Mouse (Mus musculus): ENCODE measurements around the gene Unc5c. TPM values are rescaled to one million over a fixed set of nuclear protein-coding genes. Genes with fewer than 3 reads are reported as not detected.

Gene Unc5c
- 7.0 and 11.2 TPM in 2 replicates for polyA plus RNA-seq (2014; fragmentation: Nextera tagmentation; extraction: Ambion mirVana)

DNA sequence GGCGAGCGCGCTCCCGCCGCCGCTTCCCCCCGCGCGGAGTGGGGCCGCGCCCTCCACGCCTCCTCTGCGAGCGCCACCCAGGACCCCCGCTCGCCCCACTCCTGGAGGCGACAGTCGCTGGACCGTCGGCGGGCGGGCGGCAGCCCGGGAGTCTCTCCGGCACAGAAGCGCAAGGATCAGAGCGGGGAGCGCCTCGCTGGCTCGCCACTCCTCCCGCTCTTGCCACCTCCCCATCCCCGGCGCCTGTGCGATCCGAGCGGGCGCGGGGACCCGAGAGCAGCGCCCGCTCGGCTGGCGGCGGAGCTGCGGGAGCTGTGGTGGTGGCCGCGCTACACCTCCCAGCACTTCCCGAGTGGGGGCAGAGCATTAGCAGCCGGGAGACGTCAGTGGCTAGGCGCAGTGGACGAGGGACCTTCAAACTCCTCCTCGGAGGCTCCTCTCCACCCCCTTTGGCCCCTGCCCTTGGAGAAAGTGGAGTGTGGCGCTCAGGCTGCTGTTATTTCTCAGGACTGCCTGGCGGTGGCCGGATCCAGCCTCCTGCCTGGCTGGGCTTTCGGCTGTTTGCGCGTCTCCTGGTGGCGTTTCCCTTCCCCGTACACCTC, at the start of gene Unc5c:
Unc5c (plus strand) TSS at position 113 of the 602 bp plus-strand sequence.
- ATAC-seq (replicated peaks; ENCODE audit: insufficient number of reproducible peaks, low FRiP score, low TSS enrichment): peak; percentile 79
- Histone ChIP-seq H3K4me1 (ENCODE audit: control insufficient read depth, insufficient read depth, low read length) (peaks cover 11% of the 10 kb centered on the region), H3K9ac (ENCODE audit: low read depth, low read length) (peak within 1 kb of the TSS; percentile 75), H3K4me3 (ENCODE audit: low read depth, low read length) (peak within 1 kb of the TSS; percentile 75), H3K27ac (ENCODE audit: low read depth, low read length) (peak within 1 kb of the TSS; percentile 82), H3K36me3 (ENCODE audit: control insufficient read depth, insufficient read depth, low read length) (no peaks in the 10 kb centered on the region), H3K9me3 (replicated peaks; ENCODE audit: control insufficient read depth, low read length) (no peaks in the 10 kb centered on the region), H3K4me2 (peak within 1 kb of the TSS; percentile 97), H3K27me3 (ENCODE audit: control insufficient read depth, insufficient read depth, low read length) (peaks cover 6% of the 10 kb centered on the region; the same call in 1 of the 2 replicates)
- under 1% methylated on average over 59 of the region's 61 CpGs for WGBS (ENCODE audit: insufficient replicate concordance)

GRCm38 (mm10) chr3:141457475-141457874, 7.5 kb upstream of the Unc5c start:
- no peaks in the 10 kb centered on the region for H3K4me1 ChIP-seq (ENCODE audit: control insufficient read depth, insufficient read depth, low read length)
- H3K4me2 ChIP-seq: no peak overlapping the region
- peaks cover 4% of the 10 kb centered on the region; the same call in 1 of the 2 replicates for H3K27me3 ChIP-seq (ENCODE audit: control insufficient read depth, insufficient read depth, low read length)
- ATAC-seq (replicated peaks; ENCODE audit: insufficient number of reproducible peaks, low FRiP score, low TSS enrichment): no peak
- no peak overlapping the region for H3K4me3 ChIP-seq (ENCODE audit: low read depth, low read length)
- no peak overlapping the region for H3K27ac ChIP-seq (ENCODE audit: low read depth, low read length)
- H3K9me3 ChIP-seq (replicated peaks; ENCODE audit: control insufficient read depth, low read length): no peaks in the 10 kb centered on the region
- no peak overlapping the region for H3K9ac ChIP-seq (ENCODE audit: low read depth, low read length)
- 79% methylated on average over 2 of the region's 2 CpGs for WGBS (ENCODE audit: insufficient replicate concordance)
- no peaks in the 10 kb centered on the region for H3K36me3 ChIP-seq (ENCODE audit: control insufficient read depth, insufficient read depth, low read length)

DNA sequence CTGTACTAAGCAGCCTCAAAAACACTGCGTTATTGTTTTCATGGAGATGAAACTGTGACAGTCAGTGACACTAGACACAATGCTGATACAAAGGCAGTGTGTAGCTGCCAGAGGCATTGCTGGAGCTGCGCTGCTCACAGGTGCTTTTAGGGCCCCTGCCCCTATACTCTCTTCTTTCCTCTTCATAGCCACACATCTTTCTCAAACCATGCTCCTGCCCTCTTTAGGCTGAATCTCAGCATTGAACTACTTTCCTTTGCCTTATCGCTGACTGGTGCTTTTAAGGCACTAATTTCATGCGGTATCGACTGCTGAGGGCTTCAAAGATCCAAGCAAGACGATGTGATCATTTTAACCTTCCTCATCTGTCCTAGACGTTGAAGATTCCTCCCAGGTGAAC, 2.5 kb upstream of the Unc5c start:
- 61% methylated on average over 7 of the region's 7 CpGs for WGBS (ENCODE audit: insufficient replicate concordance)
- Histone ChIP-seq H3K36me3 (ENCODE audit: control insufficient read depth, insufficient read depth, low read length) (no peaks in the 10 kb centered on the region), H3K4me1 (ENCODE audit: control insufficient read depth, insufficient read depth, low read length) (peaks cover 2% of the 10 kb centered on the region), H3K9me3 (replicated peaks; ENCODE audit: control insufficient read depth, low read length) (no peaks in the 10 kb centered on the region), H3K9ac (ENCODE audit: low read depth, low read length) (no peak overlapping the region), H3K27ac (ENCODE audit: low read depth, low read length) (no peak overlapping the region), H3K4me2 (no peak overlapping the region), H3K4me3 (ENCODE audit: low read depth, low read length) (no peak overlapping the region), H3K27me3 (ENCODE audit: control insufficient read depth, insufficient read depth, low read length) (peaks cover 6% of the 10 kb centered on the region; the same call in 1 of the 2 replicates)
- no peak for ATAC-seq (replicated peaks; ENCODE audit: insufficient number of reproducible peaks, low FRiP score, low TSS enrichment)

DNA sequence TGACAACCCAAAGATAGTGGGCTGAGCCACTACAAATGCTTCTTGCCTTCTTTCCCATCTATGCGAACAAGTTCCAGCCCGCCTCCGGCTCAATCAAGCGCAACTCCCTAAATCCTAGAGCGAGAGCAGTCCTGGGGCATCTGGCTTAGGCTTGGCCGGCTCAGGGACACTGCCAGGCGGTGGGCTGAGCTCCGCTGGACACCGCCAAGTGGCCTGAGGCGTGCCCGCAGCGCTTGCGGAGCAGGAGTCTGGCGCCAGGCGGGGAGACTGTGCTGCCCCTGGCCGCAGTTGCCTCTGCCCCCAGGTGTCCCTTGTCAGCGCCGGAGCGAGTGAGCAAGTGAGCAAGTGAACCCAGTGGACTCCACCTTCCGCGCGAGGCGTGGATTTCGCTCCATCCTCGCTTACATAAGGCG, 319 bp upstream of the Unc5c start:
- WGBS (ENCODE audit: insufficient replicate concordance): under 1% methylated on average over 26 of the region's 26 CpGs
- H3K4me1 ChIP-seq (ENCODE audit: control insufficient read depth, insufficient read depth, low read length): peaks cover 11% of the 10 kb centered on the region
- peaks cover 6% of the 10 kb centered on the region; the same call in 1 of the 2 replicates for H3K27me3 ChIP-seq (ENCODE audit: control insufficient read depth, insufficient read depth, low read length)
- H3K9ac ChIP-seq (ENCODE audit: low read depth, low read length): peak overlapping the region; percentile 75
- H3K9me3 ChIP-seq (replicated peaks; ENCODE audit: control insufficient read depth, low read length): no peaks in the 10 kb centered on the region
- H3K4me2 ChIP-seq: peak overlapping the region; percentile 97
- H3K4me3 ChIP-seq (ENCODE audit: low read depth, low read length): peak overlapping the region; percentile 75
- H3K27ac ChIP-seq (ENCODE audit: low read depth, low read length): peak overlapping the region; percentile 82
- no peaks in the 10 kb centered on the region for H3K36me3 ChIP-seq (ENCODE audit: control insufficient read depth, insufficient read depth, low read length)
- ATAC-seq (replicated peaks; ENCODE audit: insufficient number of reproducible peaks, low FRiP score, low TSS enrichment): peak; percentile 70

DNA sequence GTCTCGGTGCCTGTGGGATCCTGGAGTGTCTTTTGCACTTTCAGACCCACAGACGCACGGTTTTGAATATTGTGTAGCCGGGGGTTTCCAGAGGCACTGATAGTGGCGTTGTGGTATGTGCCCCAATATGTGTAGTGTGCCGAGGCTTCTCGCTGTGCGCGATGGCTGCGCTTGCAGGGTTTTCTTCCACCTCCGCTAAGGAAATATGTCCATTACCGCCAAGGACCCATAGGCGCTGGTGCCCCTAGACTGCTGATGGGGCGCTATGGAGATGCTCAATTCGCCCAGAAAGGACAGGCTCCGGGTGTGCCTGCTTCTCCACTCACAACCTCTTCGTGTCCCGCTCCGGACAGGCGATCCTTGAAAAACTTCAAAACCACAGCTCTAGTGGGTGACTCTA, 1.0 kb downstream of the Unc5c start:
- peak overlapping the region; percentile 82; the same call in 1 of the 2 replicates for H3K27ac ChIP-seq (ENCODE audit: low read depth, low read length)

DNA sequence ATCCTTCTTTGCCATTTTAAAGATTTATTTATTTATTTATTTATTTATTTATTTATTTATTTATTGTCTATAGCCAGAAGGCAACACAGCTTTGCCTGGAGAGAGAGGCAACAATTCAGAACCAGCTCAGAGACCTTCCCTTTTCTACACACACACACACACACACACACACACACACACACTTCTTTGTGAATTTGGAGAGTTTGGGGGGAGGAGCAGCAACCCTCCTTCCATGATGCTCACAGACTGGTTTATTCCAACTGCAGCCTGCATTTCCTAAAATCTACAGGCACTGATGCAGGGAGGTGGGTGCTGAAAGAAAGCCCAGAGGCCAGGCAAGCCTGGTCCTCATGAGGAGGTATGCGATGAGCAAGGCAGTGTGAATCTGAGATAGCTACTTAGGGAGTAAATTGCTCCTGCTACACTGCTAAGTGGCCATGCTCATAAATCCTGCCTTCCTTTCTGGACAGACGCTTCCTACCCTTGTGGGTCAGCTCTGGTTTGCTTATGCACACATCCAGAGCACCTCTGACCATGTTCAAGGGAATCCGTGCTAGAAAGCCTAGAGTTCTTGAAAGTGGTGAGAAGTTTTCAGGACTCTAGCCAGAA, 1.8 kb downstream of the Unc5c start:
- H3K4me3 ChIP-seq (ENCODE audit: low read depth, low read length): peak overlapping the region; percentile 75
- no peaks in the 10 kb centered on the region for H3K36me3 ChIP-seq (ENCODE audit: control insufficient read depth, insufficient read depth, low read length)
- H3K27me3 ChIP-seq (ENCODE audit: control insufficient read depth, insufficient read depth, low read length): peaks cover 6% of the 10 kb centered on the region; the same call in 1 of the 2 replicates
- H3K9ac ChIP-seq (ENCODE audit: low read depth, low read length): peak overlapping the region; percentile 67
- no peaks in the 10 kb centered on the region for H3K9me3 ChIP-seq (replicated peaks; ENCODE audit: control insufficient read depth, low read length)
- no peak for ATAC-seq (replicated peaks; ENCODE audit: insufficient number of reproducible peaks, low FRiP score, low TSS enrichment)
- 5% methylated on average over 3 of the region's 3 CpGs for WGBS (ENCODE audit: insufficient replicate concordance)
- peaks cover 11% of the 10 kb centered on the region for H3K4me1 ChIP-seq (ENCODE audit: control insufficient read depth, insufficient read depth, low read length)
- peak overlapping the region; percentile 50; the same call in 1 of the 2 replicates for H3K27ac ChIP-seq (ENCODE audit: low read depth, low read length)
- H3K4me2 ChIP-seq: peak overlapping the region; percentile 97

More for the DNA sequence above, 1.0 kb downstream of the Unc5c start:
- peak overlapping the region; percentile 75 for H3K9ac ChIP-seq (ENCODE audit: low read depth, low read length)
- peak overlapping the region; percentile 75 for H3K4me3 ChIP-seq (ENCODE audit: low read depth, low read length)
- H3K4me1 ChIP-seq (ENCODE audit: control insufficient read depth, insufficient read depth, low read length): peaks cover 11% of the 10 kb centered on the region
- H3K4me2 ChIP-seq: peak overlapping the region; percentile 97
- H3K36me3 ChIP-seq (ENCODE audit: control insufficient read depth, insufficient read depth, low read length): no peaks in the 10 kb centered on the region
- ATAC-seq (replicated peaks; ENCODE audit: insufficient number of reproducible peaks, low FRiP score, low TSS enrichment): no peak
- WGBS (ENCODE audit: insufficient replicate concordance): under 1% methylated on average over 20 of the region's 20 CpGs
- peaks cover 6% of the 10 kb centered on the region; the same call in 1 of the 2 replicates for H3K27me3 ChIP-seq (ENCODE audit: control insufficient read depth, insufficient read depth, low read length)
- H3K9me3 ChIP-seq (replicated peaks; ENCODE audit: control insufficient read depth, low read length): no peaks in the 10 kb centered on the region

DNA sequence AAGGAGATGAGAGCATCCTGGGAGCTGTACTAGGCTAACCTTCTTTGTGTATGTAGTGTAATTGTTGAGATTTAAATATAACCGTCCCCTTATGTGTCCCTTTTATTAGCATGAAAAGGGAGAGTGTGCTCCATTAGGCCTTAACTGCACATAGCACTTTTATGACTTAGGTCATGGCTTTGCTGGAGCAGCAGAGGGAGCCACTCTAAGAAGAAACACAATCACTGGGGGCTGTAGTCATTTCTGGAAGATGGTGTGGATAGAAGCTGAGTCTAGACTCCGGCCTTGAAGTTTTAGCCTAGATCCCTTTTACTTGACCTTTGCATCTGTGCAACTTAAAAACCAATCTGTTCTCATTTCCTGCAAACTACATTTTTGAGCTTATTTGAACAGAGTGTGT, 4.3 kb downstream of the Unc5c start:
- no peaks in the 10 kb centered on the region for H3K9me3 ChIP-seq (replicated peaks; ENCODE audit: control insufficient read depth, low read length)
- no peak for ATAC-seq (replicated peaks; ENCODE audit: insufficient number of reproducible peaks, low FRiP score, low TSS enrichment)
- no peaks in the 10 kb centered on the region for H3K36me3 ChIP-seq (ENCODE audit: control insufficient read depth, insufficient read depth, low read length)
- WGBS (ENCODE audit: insufficient replicate concordance): 57% methylated on average over 2 of the region's 2 CpGs
- peaks cover 11% of the 10 kb centered on the region for H3K4me1 ChIP-seq (ENCODE audit: control insufficient read depth, insufficient read depth, low read length)
- H3K27ac ChIP-seq (ENCODE audit: low read depth, low read length): no peak overlapping the region
- no peak overlapping the region for H3K4me3 ChIP-seq (ENCODE audit: low read depth, low read length)
- 0 out of 2 replicates have a peak, but pooled peaks cover 2% of the 10 kb centered on the region for H3K27me3 ChIP-seq (ENCODE audit: control insufficient read depth, insufficient read depth, low read length)
- no peak overlapping the region for H3K9ac ChIP-seq (ENCODE audit: low read depth, low read length)
- H3K4me2 ChIP-seq: no peak overlapping the region

- H3K9me3 ChIP-seq (replicated peaks; ENCODE audit: control insufficient read depth, low read length): no peaks in the 10 kb centered on the region
- no peaks in the 10 kb centered on the region for H3K36me3 ChIP-seq (ENCODE audit: control insufficient read depth, insufficient read depth, low read length)
- H3K27ac ChIP-seq (ENCODE audit: low read depth, low read length): no peak overlapping the region
- H3K4me1 ChIP-seq (ENCODE audit: control insufficient read depth, insufficient read depth, low read length): peaks cover 7% of the 10 kb centered on the region; the same call in 1 of the 2 replicates
- H3K4me2 ChIP-seq: no peak overlapping the region
- H3K9ac ChIP-seq (ENCODE audit: low read depth, low read length): no peak overlapping the region
- no peaks in the 10 kb centered on the region for H3K27me3 ChIP-seq (ENCODE audit: control insufficient read depth, insufficient read depth, low read length)
- H3K4me3 ChIP-seq (ENCODE audit: low read depth, low read length): no peak overlapping the region
- WGBS (ENCODE audit: insufficient replicate concordance): 64% methylated on average over 5 of the region's 5 CpGs
- no peak for ATAC-seq (replicated peaks; ENCODE audit: insufficient number of reproducible peaks, low FRiP score, low TSS enrichment)
These were observed 8.2 kb downstream of the Unc5c start for GRCm38 (mm10) chr3:141473205-141473604.

Data from heart, embryonic 11.5 days (tissue).